Mouse (Mus musculus): ENCODE measurements at regions not wholly inside any gene's neighbourhood (a gene's known extent, or its start where the extent isn't known, plus 50 kb on each side); places are given as distances from the start of the nearest gene placed in this dataset.

- no peaks in the 10 kb centered on the region for H3K36me3 ChIP-seq
- H3K4me1 ChIP-seq = peaks cover 5% of the 10 kb centered on the region; the same call in 1 of the 2 replicates
- H3K9me3 ChIP-seq = no peaks in the 10 kb centered on the region
- H3K27ac ChIP-seq = no peak overlapping the region
- no peak overlapping the region for H3K4me3 ChIP-seq
- H3K4me2 ChIP-seq = no peak overlapping the region
- H3K27me3 ChIP-seq = no peaks in the 10 kb centered on the region
- WGBS = 55% methylated on average over 1 of the region's 1 CpGs
- H3K9ac ChIP-seq = no peak overlapping the region
- ATAC-seq (ENCODE audit: insufficient number of reproducible peaks, low FRiP score, low TSS enrichment, low read depth) = no peak
Measured at GRCm38 (mm10) chr1:121074569-121074968, 257.8 kb downstream of the Insig2 start.

- no peaks in the 10 kb centered on the region for H3K9me3 ChIP-seq
- H3K4me1 ChIP-seq = peaks cover 4% of the 10 kb centered on the region; the same call in 1 of the 2 replicates
- no peak overlapping the region for H3K27ac ChIP-seq
- no peak overlapping the region for H3K4me2 ChIP-seq
- H3K9ac ChIP-seq = no peak overlapping the region
- H3K4me3 ChIP-seq = no peak overlapping the region
- H3K27me3 ChIP-seq = no peaks in the 10 kb centered on the region
- H3K36me3 ChIP-seq = no peaks in the 10 kb centered on the region
- no peak for ATAC-seq (ENCODE audit: insufficient number of reproducible peaks, low FRiP score, low TSS enrichment, low read depth)
- 40% methylated on average over 5 of the region's 5 CpGs for WGBS
Measured at GRCm38 (mm10) chr1:121082839-121083238, 249.6 kb downstream of the Insig2 start.

DNA sequence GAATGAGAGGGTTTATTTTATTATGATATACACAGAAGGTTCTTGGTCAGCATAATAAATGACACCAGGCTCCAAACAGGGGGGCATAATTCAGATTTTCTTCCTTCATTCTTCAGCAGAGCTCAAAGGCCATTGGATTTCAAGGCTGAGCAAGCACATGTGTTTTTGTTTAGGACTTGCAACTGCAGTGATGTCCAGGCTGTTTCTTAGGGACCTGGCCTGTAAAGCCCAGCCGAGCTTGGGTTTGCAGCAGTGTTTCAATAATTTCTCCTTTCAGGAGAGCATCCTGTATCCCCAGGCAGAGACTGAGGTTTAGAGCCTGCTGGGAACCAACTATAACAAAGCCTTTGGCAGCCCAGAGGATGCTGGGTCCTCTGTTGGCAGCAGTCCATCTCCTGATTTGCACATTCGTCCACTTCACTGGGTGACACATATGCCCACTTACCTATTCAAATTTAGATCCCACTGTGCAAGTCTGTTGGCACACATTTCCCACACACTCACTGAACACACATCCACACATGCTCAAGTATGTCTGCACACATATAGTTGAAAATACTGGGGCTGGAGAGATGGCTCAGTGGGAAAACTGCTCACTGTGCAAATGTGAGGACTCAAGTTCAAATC lies 247.2 kb downstream of the Insig2 start:
- Histone ChIP-seq H3K27ac (no peak overlapping the region), H3K27me3 (no peaks in the 10 kb centered on the region), H3K4me2 (no peak overlapping the region), H3K9me3 (no peaks in the 10 kb centered on the region), H3K36me3 (no peaks in the 10 kb centered on the region), H3K4me1 (peaks cover 4% of the 10 kb centered on the region; the same call in 1 of the 2 replicates), H3K9ac (no peak overlapping the region), H3K4me3 (no peak overlapping the region)
- 22% methylated on average over 2 of the region's 2 CpGs for WGBS
- ATAC-seq (ENCODE audit: insufficient number of reproducible peaks, low FRiP score, low TSS enrichment, low read depth) = no peak

DNA sequence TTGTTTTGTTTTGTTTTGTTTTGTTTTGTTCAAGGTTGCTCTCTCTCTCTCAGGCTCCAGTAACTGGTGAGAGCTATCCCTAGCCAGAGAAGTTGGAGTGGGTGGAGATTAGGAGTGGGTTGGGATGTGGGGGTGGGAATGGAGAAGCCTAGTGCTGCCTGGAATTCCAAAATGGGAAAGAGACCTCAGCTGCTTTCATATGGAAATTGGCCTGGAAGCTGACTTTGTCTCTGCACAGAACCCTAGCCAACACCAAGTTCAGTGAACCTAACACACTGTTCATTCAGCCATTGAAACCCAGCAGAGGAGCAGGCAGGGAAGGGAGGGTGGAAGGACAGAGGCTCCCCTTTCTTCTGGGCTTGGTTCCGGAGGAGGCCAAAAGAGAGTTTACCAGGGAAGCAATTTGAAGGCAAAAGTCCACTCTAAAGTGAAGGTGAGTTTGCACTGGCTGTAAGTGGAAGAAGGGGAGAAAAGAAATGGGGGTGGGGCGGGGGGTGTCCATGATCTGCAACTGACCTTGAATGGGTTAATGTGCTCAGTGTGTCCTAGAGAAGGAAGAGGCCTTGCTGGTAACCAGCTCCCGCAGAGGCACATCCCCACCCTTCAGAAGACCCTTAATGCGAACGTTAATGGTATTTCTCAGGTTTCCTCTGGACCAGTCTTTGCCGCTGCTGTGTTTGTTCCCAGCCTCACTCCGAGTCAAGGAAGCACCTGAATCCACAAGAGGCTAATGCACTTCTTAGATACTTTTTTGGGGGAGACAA lies 245.1 kb downstream of the Insig2 start:
- Histone ChIP-seq H3K4me1 (peaks cover 4% of the 10 kb centered on the region; the same call in 1 of the 2 replicates), H3K9ac (no peak overlapping the region), H3K27ac (no peak overlapping the region), H3K4me2 (no peak overlapping the region), H3K9me3 (no peaks in the 10 kb centered on the region), H3K4me3 (no peak overlapping the region), H3K27me3 (no peaks in the 10 kb centered on the region), H3K36me3 (no peaks in the 10 kb centered on the region)
- ATAC-seq (ENCODE audit: insufficient number of reproducible peaks, low FRiP score, low TSS enrichment, low read depth) = no peak
- WGBS = 36% methylated on average over 7 of the region's 7 CpGs

GRCm38 (mm10) chr1:121090628-121091027 lies 241.8 kb downstream of the Insig2 start:
- Histone ChIP-seq H3K9me3 (no peaks in the 10 kb centered on the region), H3K4me1 (no peaks in the 10 kb centered on the region; the same call in 1 of the 2 replicates), H3K4me3 (no peak overlapping the region), H3K4me2 (no peak overlapping the region), H3K27me3 (no peaks in the 10 kb centered on the region), H3K27ac (no peak overlapping the region), H3K36me3 (no peaks in the 10 kb centered on the region), H3K9ac (no peak overlapping the region)
- 87% methylated on average over 4 of the region's 4 CpGs for WGBS
- no peak for ATAC-seq (ENCODE audit: insufficient number of reproducible peaks, low FRiP score, low TSS enrichment, low read depth)

DNA sequence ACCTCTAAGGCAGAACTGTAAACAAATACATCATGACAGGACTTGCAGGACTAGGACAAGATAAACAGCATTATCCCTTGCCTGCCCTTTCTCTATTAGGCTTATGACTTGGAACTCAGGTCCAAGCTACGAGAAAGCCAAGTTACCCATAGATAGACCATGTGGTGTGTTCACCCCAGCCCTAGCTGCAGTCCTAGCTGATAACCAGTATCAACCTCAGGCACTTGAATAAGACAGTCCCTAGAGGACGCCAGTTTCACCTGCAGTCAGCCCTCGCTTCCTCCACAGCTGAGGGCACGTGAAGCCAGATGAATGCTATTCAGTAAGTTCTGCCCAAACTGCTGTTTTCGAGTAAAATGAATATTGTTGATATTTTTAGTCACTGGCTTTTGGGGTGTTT lies 239.5 kb downstream of the Insig2 start:
- Histone ChIP-seq H3K36me3 (no peaks in the 10 kb centered on the region), H3K4me2 (no peak overlapping the region), H3K9ac (no peak overlapping the region), H3K4me3 (no peak overlapping the region), H3K27ac (no peak overlapping the region), H3K27me3 (no peaks in the 10 kb centered on the region; the same call in 1 of the 2 replicates), H3K9me3 (no peaks in the 10 kb centered on the region), H3K4me1 (peaks cover 8% of the 10 kb centered on the region; the same call in 1 of the 2 replicates)
- no peak for ATAC-seq (ENCODE audit: insufficient number of reproducible peaks, low FRiP score, low TSS enrichment, low read depth)
- 61% methylated on average over 5 of the region's 5 CpGs for WGBS

GRCm38 (mm10) chr1:121096551-121097550 lies 235.5 kb downstream of the Insig2 start:
- H3K9ac ChIP-seq = no peak overlapping the region
- no peaks in the 10 kb centered on the region for H3K9me3 ChIP-seq
- peaks cover 8% of the 10 kb centered on the region; the same call in 1 of the 2 replicates for H3K4me1 ChIP-seq
- H3K4me2 ChIP-seq = peak overlapping the region; percentile 44
- peaks cover 10% of the 10 kb centered on the region; the same call in 1 of the 2 replicates for H3K27me3 ChIP-seq
- peak overlapping the region; percentile 27 for H3K4me3 ChIP-seq
- 6% methylated on average over 28 of the region's 28 CpGs for WGBS
- no peaks in the 10 kb centered on the region for H3K36me3 ChIP-seq
- no peak for ATAC-seq (ENCODE audit: insufficient number of reproducible peaks, low FRiP score, low TSS enrichment, low read depth)
- no peak overlapping the region for H3K27ac ChIP-seq

GRCm38 (mm10) chr1:121111776-121112344 lies 220.5 kb downstream of the Insig2 start:
- H3K4me1 ChIP-seq = peaks cover 11% of the 10 kb centered on the region; the same call in 1 of the 2 replicates
- H3K4me3 ChIP-seq = no peak overlapping the region
- H3K4me2 ChIP-seq = no peak overlapping the region
- no peaks in the 10 kb centered on the region for H3K27me3 ChIP-seq
- WGBS = 49% methylated on average over 4 of the region's 4 CpGs
- H3K9me3 ChIP-seq = no peaks in the 10 kb centered on the region
- H3K36me3 ChIP-seq = no peaks in the 10 kb centered on the region
- peak overlapping the region; percentile 47; the same call in 1 of the 2 replicates for H3K27ac ChIP-seq
- H3K9ac ChIP-seq = no peak overlapping the region
- no peak for ATAC-seq (ENCODE audit: insufficient number of reproducible peaks, low FRiP score, low TSS enrichment, low read depth)

GRCm38 (mm10) chr1:121112464-121112863 lies 219.9 kb downstream of the Insig2 start:
- 10% methylated on average over 1 of the region's 1 CpGs for WGBS
- H3K27me3 ChIP-seq = no peaks in the 10 kb centered on the region
- H3K9ac ChIP-seq = no peak overlapping the region
- H3K27ac ChIP-seq = 0 out of 2 replicates have a peak overlapping the region, but pooled peaks have one; percentile 47
- no peak for ATAC-seq (ENCODE audit: insufficient number of reproducible peaks, low FRiP score, low TSS enrichment, low read depth)
- no peak overlapping the region for H3K4me2 ChIP-seq
- no peaks in the 10 kb centered on the region for H3K36me3 ChIP-seq
- H3K4me3 ChIP-seq = no peak overlapping the region
- no peaks in the 10 kb centered on the region for H3K9me3 ChIP-seq
- peaks cover 11% of the 10 kb centered on the region; the same call in 1 of the 2 replicates for H3K4me1 ChIP-seq

- H3K9ac ChIP-seq = no peak overlapping the region
- no peaks in the 10 kb centered on the region for H3K36me3 ChIP-seq
- H3K4me3 ChIP-seq = no peak overlapping the region
- H3K4me1 ChIP-seq = peaks cover 10% of the 10 kb centered on the region; the same call in 1 of the 2 replicates
- H3K4me2 ChIP-seq = no peak overlapping the region
- no peak overlapping the region; the same call in 1 of the 2 replicates for H3K27ac ChIP-seq
- no peak for ATAC-seq (ENCODE audit: insufficient number of reproducible peaks, low FRiP score, low TSS enrichment, low read depth)
- 57% methylated on average over 5 of the region's 5 CpGs for WGBS
- no peaks in the 10 kb centered on the region for H3K27me3 ChIP-seq
- H3K9me3 ChIP-seq = no peaks in the 10 kb centered on the region
Measured at GRCm38 (mm10) chr1:121116626-121117025, 215.8 kb downstream of the Insig2 start.

GRCm38 (mm10) chr1:121123436-121123835 lies 209.0 kb downstream of the Insig2 start:
- peaks cover 9% of the 10 kb centered on the region; the same call in 1 of the 2 replicates for H3K27me3 ChIP-seq
- ATAC-seq (ENCODE audit: insufficient number of reproducible peaks, low FRiP score, low TSS enrichment, low read depth) = no peak

More at GRCm38 (mm10) chr1:121123436-121123835, 209.0 kb downstream of the Insig2 start:
- H3K4me1 ChIP-seq = no peaks in the 10 kb centered on the region
- H3K4me3 ChIP-seq = no peak overlapping the region
- no peak overlapping the region for H3K9ac ChIP-seq
- H3K4me2 ChIP-seq = no peak overlapping the region
- H3K36me3 ChIP-seq = no peaks in the 10 kb centered on the region
- H3K9me3 ChIP-seq = no peaks in the 10 kb centered on the region
- no peak overlapping the region for H3K27ac ChIP-seq
